Mouse (Mus musculus): ENCODE results near the gene Rnf181.

- TF ChIP-seq CTCF (conservative IDR thresholded peaks at IDR 0.05; ENCODE audit: low read length) (no peak), NANOG (IDR thresholded peaks at IDR 0.05; ENCODE audit: borderline replicate concordance, low read length) (no peak)
These were observed 18.3 kb downstream of the Rnf181 start for GRCm38 (mm10) chr6:72348411-72348810.
